ENCODE assay signal across 13 mouse cellular contexts in the genomic region with DNA sequence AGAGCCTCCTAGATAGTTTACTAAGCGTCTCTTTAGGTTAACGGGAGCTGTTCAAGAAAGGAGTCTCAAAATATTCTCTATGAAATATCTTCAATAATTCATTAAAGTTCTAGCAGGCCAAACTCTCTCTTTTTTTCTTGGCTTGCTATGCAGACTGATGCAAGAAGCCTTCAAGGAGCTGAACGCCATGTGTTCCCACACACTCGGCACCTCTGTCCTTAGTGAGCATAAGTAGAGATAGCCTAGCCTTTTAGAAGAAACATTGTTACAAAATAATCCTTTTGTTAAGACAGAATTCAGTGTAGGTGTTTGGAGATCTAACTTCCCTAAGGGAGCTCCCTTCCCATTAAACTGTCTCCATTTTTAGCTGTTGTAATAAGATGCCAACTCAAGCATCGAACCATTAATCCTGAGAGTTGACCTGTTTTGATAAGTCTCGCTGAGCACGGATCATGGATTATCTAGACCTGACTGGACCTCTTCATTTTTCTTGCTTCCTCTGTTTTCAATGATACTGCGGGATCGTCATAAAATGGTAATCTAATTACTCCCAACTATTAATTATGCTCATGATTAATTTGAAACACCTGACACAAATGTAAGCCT.
"Had no signal": no experiment of that assay in that cellular context is flagged by ENCODE, and none has a peak within 500 bp of the region (broad histone marks: within the 10 kb centered on the region; RNA-seq: fewer than 3 reads in every experiment).

No protein-coding gene starts in this region.

- H3K4me2 ChIP-seq: limb, embryonic 13.5 days; midbrain, embryonic 12.5 days; neural tube, embryonic 15.5 days had no signal

- H3K4me1 ChIP-seq: limb, embryonic 13.5 days; midbrain, embryonic 12.5 days; neural tube, embryonic 15.5 days had no signal

- DNase-seq: kidney, adult 11 months; kidney, postnatal 14 days; layer of hippocampus, adult 9-11 months; lung, adult 18-20 months; right cerebral cortex, adult 18-20 months; right cerebral cortex, postnatal 25 days; thymus, postnatal 14 days had no signal

- H3K4me3 ChIP-seq: limb, embryonic 13.5 days; midbrain, embryonic 12.5 days; myocyte; neural tube, embryonic 15.5 days had no signal

- H3K9ac ChIP-seq: limb, embryonic 13.5 days; liver, embryonic 14.5 days; midbrain, embryonic 12.5 days; neural tube, embryonic 15.5 days had no signal

- H3K36me3 ChIP-seq: limb, embryonic 13.5 days; midbrain, embryonic 12.5 days; neural tube, embryonic 15.5 days had no signal

- H3K9me3 ChIP-seq: limb, embryonic 13.5 days; midbrain, embryonic 12.5 days; neural tube, embryonic 15.5 days had no signal

- H3K27me3 ChIP-seq: limb, embryonic 13.5 days; midbrain, embryonic 12.5 days; neural tube, embryonic 15.5 days had no signal

- H3K27ac ChIP-seq: limb, embryonic 13.5 days; liver, embryonic 14.5 days; midbrain, embryonic 12.5 days; neural tube, embryonic 15.5 days; stomach, postnatal 0 days had no signal
